Mouse (Mus musculus) common myeloid progenitor, adult 5-6 weeks (primary cell): Measurements from ENCODE around the gene Psmd9. TPM values are rescaled to one million over a fixed set of nuclear protein-coding genes. Genes with fewer than 3 reads are reported as not detected.
A peak's percentile ranks its signal among the peaks of the same experiment; 100 is the strongest.

ENCODE experiments used
- ATAC-seq: replicated peaks from 2 replicates; pipeline ENCODE4 v1.8.0; 2016; ENCODE audit warnings: low read depth, mild to moderate bottlenecking, moderate TSS enrichment, inconsistent platforms; ENCODE audit not compliant: poor library complexity, severe bottlenecking
- total RNA-seq: library from RNA; stranded (forward); fragments of 200-1000, 187-1606 nt; gene quantifications from 2 replicates; pipeline ENCODE4 v1.2.3, GENCODE M21; 2017

The Psmd9 gene
- total RNA-seq, 1 experiment from 2014 or later, result 44.4 TPM

GRCm38 (mm10) chr5:123137044-123137909, 31.9 kb upstream of the Psmd9 start:
- no peak for ATAC-seq

GRCm38 (mm10) chr5:123137910-123138229, 31.3 kb upstream of the Psmd9 start:
- ATAC-seq, result no peak

GRCm38 (mm10) chr5:123138230-123138911, 30.8 kb upstream of the Psmd9 start:
- no peak for ATAC-seq

GRCm38 (mm10) chr5:123138953-123139721, 30.1 kb upstream of the Psmd9 start:
- no peak for ATAC-seq

- no peak for ATAC-seq
These were observed 29.2 kb upstream of the Psmd9 start for GRCm38 (mm10) chr5:123139722-123140627.

GRCm38 (mm10) chr5:123140694-123141554, 28.3 kb upstream of the Psmd9 start:
- peak; percentile 51 for ATAC-seq

GRCm38 (mm10) chr5:123141555-123142160, 27.6 kb upstream of the Psmd9 start:
- ATAC-seq, result peak; percentile 15

GRCm38 (mm10) chr5:123142161-123143157, 26.8 kb upstream of the Psmd9 start, which contains the start of gene Setd1b:
TSS of gene Setd1b (plus strand) at chr5:123142193.
- no peak for ATAC-seq

- ATAC-seq, result no peak
These were observed 25.8 kb upstream of the Psmd9 start for GRCm38 (mm10) chr5:123143251-123143970.

GRCm38 (mm10) chr5:123143971-123144745, 25.1 kb upstream of the Psmd9 start:
- ATAC-seq, result no peak

- no peak for ATAC-seq
These were observed 24.2 kb upstream of the Psmd9 start for GRCm38 (mm10) chr5:123144746-123145590.

GRCm38 (mm10) chr5:123146357-123146756, 22.9 kb upstream of the Psmd9 start:
- no peak for ATAC-seq

GRCm38 (mm10) chr5:123147569-123147968, 21.6 kb upstream of the Psmd9 start:
- ATAC-seq, result no peak

GRCm38 (mm10) chr5:123148073-123148722, 21.0 kb upstream of the Psmd9 start:
- no peak for ATAC-seq
